Mouse (Mus musculus): Measurements from ENCODE around the gene Kif5a. TPM values are rescaled to one million over a fixed set of nuclear protein-coding genes. Genes with fewer than 3 reads are reported as not detected.
A peak's percentile ranks its signal among the peaks of the same experiment; 100 is the strongest.

Kif5a gene
- polyA plus RNA-seq, 1 experiment from 2014 or later = 6.7 TPM

GRCm38 (mm10) chr10:127214422-127214803 lies 48.7 kb downstream of the Kif5a start:
- 34% methylated on average over 1 of the region's 1 CpGs for WGBS
- Histone ChIP-seq H3K4me1 (ENCODE audit: control insufficient read depth, insufficient read depth, low read length) (peaks cover 6% of the 10 kb centered on the region; the same call in 1 of the 2 replicates), H3K4me3 (replicated peaks; ENCODE audit: low read length) (no peak overlapping the region), H3K27ac (ENCODE audit: low read length) (no peak overlapping the region), H3K9ac (ENCODE audit: low read length) (no peak overlapping the region), H3K9me3 (replicated peaks; ENCODE audit: control insufficient read depth, low read length) (no peaks in the 10 kb centered on the region), H3K36me3 (ENCODE audit: control insufficient read depth, insufficient read depth, low read length) (no peaks in the 10 kb centered on the region), H3K27me3 (ENCODE audit: control insufficient read depth, insufficient read depth, low read length) (no peaks in the 10 kb centered on the region), H3K4me2 (ENCODE audit: low read depth, low read length) (no peak overlapping the region)
- no peak for ATAC-seq (ENCODE audit: insufficient read depth, low FRiP score)

GRCm38 (mm10) chr10:127213704-127214421 lies 49.3 kb downstream of the Kif5a start:
- ATAC-seq (ENCODE audit: insufficient read depth, low FRiP score) = no peak
- H3K27ac ChIP-seq (ENCODE audit: low read length) = no peak overlapping the region
- H3K4me3 ChIP-seq (replicated peaks; ENCODE audit: low read length) = no peak overlapping the region
- H3K4me2 ChIP-seq (ENCODE audit: low read depth, low read length) = no peak overlapping the region
- peaks cover 6% of the 10 kb centered on the region; the same call in 1 of the 2 replicates for H3K4me1 ChIP-seq (ENCODE audit: control insufficient read depth, insufficient read depth, low read length)
- no peaks in the 10 kb centered on the region for H3K9me3 ChIP-seq (replicated peaks; ENCODE audit: control insufficient read depth, low read length)
- no peaks in the 10 kb centered on the region for H3K36me3 ChIP-seq (ENCODE audit: control insufficient read depth, insufficient read depth, low read length)
- H3K9ac ChIP-seq (ENCODE audit: low read length) = no peak overlapping the region
- WGBS = 79% methylated on average over 13 of the region's 13 CpGs
- H3K27me3 ChIP-seq (ENCODE audit: control insufficient read depth, insufficient read depth, low read length) = no peaks in the 10 kb centered on the region

GRCm38 (mm10) chr10:127213272-127213671 lies 49.9 kb downstream of the Kif5a start:
- Histone ChIP-seq H3K27me3 (ENCODE audit: control insufficient read depth, insufficient read depth, low read length) (no peaks in the 10 kb centered on the region), H3K4me2 (ENCODE audit: low read depth, low read length) (no peak overlapping the region), H3K27ac (ENCODE audit: low read length) (no peak overlapping the region), H3K4me3 (replicated peaks; ENCODE audit: low read length) (no peak overlapping the region), H3K4me1 (ENCODE audit: control insufficient read depth, insufficient read depth, low read length) (peaks cover 6% of the 10 kb centered on the region; the same call in 1 of the 2 replicates), H3K9ac (ENCODE audit: low read length) (no peak overlapping the region), H3K9me3 (replicated peaks; ENCODE audit: control insufficient read depth, low read length) (no peaks in the 10 kb centered on the region), H3K36me3 (ENCODE audit: control insufficient read depth, insufficient read depth, low read length) (no peaks in the 10 kb centered on the region)
- no peak for ATAC-seq (ENCODE audit: insufficient read depth, low FRiP score)
- 88% methylated on average over 8 of the region's 8 CpGs for WGBS

GRCm38 (mm10) chr10:127211414-127211854 lies 51.7 kb downstream of the Kif5a start, which contains the start of gene Pip4k2c:
TSS of gene Pip4k2c (minus strand) at chr10:127211585.
- under 1% methylated on average over 47 of the region's 47 CpGs for WGBS
- peaks cover 6% of the 10 kb centered on the region; the same call in 1 of the 2 replicates for H3K4me1 ChIP-seq (ENCODE audit: control insufficient read depth, insufficient read depth, low read length)
- peak within 1 kb of the TSS; percentile 62 for H3K27ac ChIP-seq (ENCODE audit: low read length)
- H3K27me3 ChIP-seq (ENCODE audit: control insufficient read depth, insufficient read depth, low read length) = no peaks in the 10 kb centered on the region
- H3K9me3 ChIP-seq (replicated peaks; ENCODE audit: control insufficient read depth, low read length) = no peaks in the 10 kb centered on the region
- ATAC-seq (ENCODE audit: insufficient read depth, low FRiP score) = peak; percentile 98
- H3K4me3 ChIP-seq (replicated peaks; ENCODE audit: low read length) = peak within 1 kb of the TSS; percentile 84
- peak within 1 kb of the TSS; percentile 85 for H3K9ac ChIP-seq (ENCODE audit: low read length)
- peak within 1 kb of the TSS; percentile 89 for H3K4me2 ChIP-seq (ENCODE audit: low read depth, low read length)
- H3K36me3 ChIP-seq (ENCODE audit: control insufficient read depth, insufficient read depth, low read length) = no peaks in the 10 kb centered on the region

- H3K9me3 ChIP-seq (replicated peaks; ENCODE audit: control insufficient read depth, low read length) = no peaks in the 10 kb centered on the region
- no peaks in the 10 kb centered on the region for H3K36me3 ChIP-seq (ENCODE audit: control insufficient read depth, insufficient read depth, low read length)
- peak; percentile 56 for ATAC-seq (ENCODE audit: insufficient read depth, low FRiP score)
- under 1% methylated on average over 25 of the region's 25 CpGs for WGBS
- H3K27ac ChIP-seq (ENCODE audit: low read length) = peak overlapping the region; percentile 62
- peak overlapping the region; percentile 84 for H3K4me3 ChIP-seq (replicated peaks; ENCODE audit: low read length)
- peak overlapping the region; percentile 85 for H3K9ac ChIP-seq (ENCODE audit: low read length)
- peaks cover 6% of the 10 kb centered on the region; the same call in 1 of the 2 replicates for H3K4me1 ChIP-seq (ENCODE audit: control insufficient read depth, insufficient read depth, low read length)
- peak overlapping the region; percentile 89 for H3K4me2 ChIP-seq (ENCODE audit: low read depth, low read length)
- H3K27me3 ChIP-seq (ENCODE audit: control insufficient read depth, insufficient read depth, low read length) = no peaks in the 10 kb centered on the region
Measured at GRCm38 (mm10) chr10:127210961-127211405, 52.2 kb downstream of the Kif5a start.

- Histone ChIP-seq H3K4me1 (ENCODE audit: control insufficient read depth, insufficient read depth, low read length) (peaks cover 6% of the 10 kb centered on the region; the same call in 1 of the 2 replicates), H3K27ac (ENCODE audit: low read length) (no peak overlapping the region), H3K4me2 (ENCODE audit: low read depth, low read length) (peak overlapping the region; percentile 89), H3K27me3 (ENCODE audit: control insufficient read depth, insufficient read depth, low read length) (no peaks in the 10 kb centered on the region), H3K9ac (ENCODE audit: low read length) (peak overlapping the region; percentile 85), H3K36me3 (ENCODE audit: control insufficient read depth, insufficient read depth, low read length) (no peaks in the 10 kb centered on the region), H3K9me3 (replicated peaks; ENCODE audit: control insufficient read depth, low read length) (no peaks in the 10 kb centered on the region), H3K4me3 (replicated peaks; ENCODE audit: low read length) (peak overlapping the region; percentile 84)
- WGBS = 82% methylated on average over 13 of the region's 13 CpGs
- no peak for ATAC-seq (ENCODE audit: insufficient read depth, low FRiP score)
Measured at GRCm38 (mm10) chr10:127209928-127210570, 53.1 kb downstream of the Kif5a start.

GRCm38 (mm10) chr10:127208921-127209320 lies 54.2 kb downstream of the Kif5a start:
- Histone ChIP-seq H3K27me3 (ENCODE audit: control insufficient read depth, insufficient read depth, low read length) (no peaks in the 10 kb centered on the region), H3K4me1 (ENCODE audit: control insufficient read depth, insufficient read depth, low read length) (peaks cover 6% of the 10 kb centered on the region; the same call in 1 of the 2 replicates), H3K9ac (ENCODE audit: low read length) (no peak overlapping the region), H3K4me3 (replicated peaks; ENCODE audit: low read length) (no peak overlapping the region), H3K9me3 (replicated peaks; ENCODE audit: control insufficient read depth, low read length) (no peaks in the 10 kb centered on the region), H3K4me2 (ENCODE audit: low read depth, low read length) (no peak overlapping the region), H3K27ac (ENCODE audit: low read length) (no peak overlapping the region), H3K36me3 (ENCODE audit: control insufficient read depth, insufficient read depth, low read length) (peaks cover 3% of the 10 kb centered on the region; the same call in 1 of the 2 replicates)
- WGBS = 77% methylated on average over 4 of the region's 4 CpGs
- no peak for ATAC-seq (ENCODE audit: insufficient read depth, low FRiP score)

- peaks cover 3% of the 10 kb centered on the region; the same call in 1 of the 2 replicates for H3K4me1 ChIP-seq (ENCODE audit: control insufficient read depth, insufficient read depth, low read length)
- peaks cover 10% of the 10 kb centered on the region; the same call in 1 of the 2 replicates for H3K36me3 ChIP-seq (ENCODE audit: control insufficient read depth, insufficient read depth, low read length)
- H3K4me2 ChIP-seq (ENCODE audit: low read depth, low read length) = no peak overlapping the region
- no peaks in the 10 kb centered on the region for H3K9me3 ChIP-seq (replicated peaks; ENCODE audit: control insufficient read depth, low read length)
- 74% methylated on average over 10 of the region's 10 CpGs for WGBS
- peak; percentile 80 for ATAC-seq (ENCODE audit: insufficient read depth, low FRiP score)
- no peak overlapping the region for H3K4me3 ChIP-seq (replicated peaks; ENCODE audit: low read length)
- H3K27me3 ChIP-seq (ENCODE audit: control insufficient read depth, insufficient read depth, low read length) = no peaks in the 10 kb centered on the region
- H3K27ac ChIP-seq (ENCODE audit: low read length) = no peak overlapping the region
- no peak overlapping the region for H3K9ac ChIP-seq (ENCODE audit: low read length)
Measured at GRCm38 (mm10) chr10:127205373-127205772, 57.8 kb downstream of the Kif5a start.

- 85% methylated on average over 5 of the region's 5 CpGs for WGBS
- no peak overlapping the region for H3K4me3 ChIP-seq (replicated peaks; ENCODE audit: low read length)
- no peaks in the 10 kb centered on the region for H3K9me3 ChIP-seq (replicated peaks; ENCODE audit: control insufficient read depth, low read length)
- no peak overlapping the region for H3K4me2 ChIP-seq (ENCODE audit: low read depth, low read length)
- ATAC-seq (ENCODE audit: insufficient read depth, low FRiP score) = no peak
- no peaks in the 10 kb centered on the region; the same call in 1 of the 2 replicates for H3K4me1 ChIP-seq (ENCODE audit: control insufficient read depth, insufficient read depth, low read length)
- H3K36me3 ChIP-seq (ENCODE audit: control insufficient read depth, insufficient read depth, low read length) = peaks cover 10% of the 10 kb centered on the region; the same call in 1 of the 2 replicates
- H3K9ac ChIP-seq (ENCODE audit: low read length) = no peak overlapping the region
- H3K27me3 ChIP-seq (ENCODE audit: control insufficient read depth, insufficient read depth, low read length) = no peaks in the 10 kb centered on the region
- H3K27ac ChIP-seq (ENCODE audit: low read length) = no peak overlapping the region
Measured at GRCm38 (mm10) chr10:127204589-127204988, 58.6 kb downstream of the Kif5a start.
